Mouse (Mus musculus): Measurements from ENCODE around the gene Oxnad1.

DNA sequence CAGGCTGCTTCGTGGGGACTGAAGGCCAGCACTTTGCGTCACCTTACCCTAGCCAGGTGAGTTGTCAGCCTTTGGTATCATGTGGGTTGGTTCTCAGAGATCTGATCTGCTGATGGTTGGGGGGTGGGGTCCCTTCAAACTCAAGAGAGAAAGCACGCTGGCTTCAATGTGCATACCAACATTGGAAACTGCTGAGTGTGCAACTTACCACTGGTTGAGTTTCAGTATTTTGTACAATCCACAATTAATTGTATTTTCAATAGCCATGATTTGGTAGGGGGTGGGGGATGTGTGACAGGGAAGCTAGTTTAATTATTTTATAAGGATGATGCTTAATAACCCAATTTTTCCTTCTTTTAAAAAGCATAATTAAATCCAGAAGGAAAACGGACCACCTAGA lies 6.5 kb downstream of the Oxnad1 start:
- no peak for TF ChIP-seq CTCF (conservative IDR thresholded peaks at IDR 0.05; ENCODE audit: low read length)
- no peak for TF ChIP-seq NANOG (IDR thresholded peaks at IDR 0.05; ENCODE audit: borderline replicate concordance, low read length)
- no peak for TF ChIP-seq POU5F1 (IDR thresholded peaks at IDR 0.05; ENCODE audit: borderline replicate concordance, low read length)
